Comparison of ENCODE assay signal across 8 mouse cellular contexts in genomic region chr2:80443962-80444361, GRCm38 (mm10). TPM values are rescaled to one million over a fixed set of nuclear protein-coding genes. Genes with fewer than 3 reads are reported as not detected.
DNase-seq lines count a peak whose midpoint lies in the region; ATAC-seq and TF ChIP-seq lines count a peak whose summit lies in the region.

No protein-coding gene starts in this region.

- TF ChIP-seq CTCF in midbrain, postnatal 0 days (IDR thresholded peaks at IDR 0.05) = peak; percentile 52
- peak; percentile 29; the same call in 1 of the 2 replicates for TF ChIP-seq CTCF in brain, embryonic 14.5 days (IDR thresholded peaks at IDR 0.05; ENCODE audit: borderline replicate concordance, extremely low read depth, insufficient read depth, insufficient read length)

- 96% methylated on average over 2 of the region's 2 CpGs for WGBS in midbrain, postnatal 0 days
- WGBS in midbrain, embryonic 11.5 days = 91% methylated on average over 2 of the region's 2 CpGs
- WGBS in neural tube, embryonic 13.5 days = 89% methylated on average over 2 of the region's 2 CpGs
- WGBS in midbrain, embryonic 13.5 days = 95% methylated on average over 2 of the region's 2 CpGs

- no peaks in the 10 kb centered on the region for H3K9me3 ChIP-seq in midbrain, postnatal 0 days (ENCODE audit: low read length)
- peaks cover 3% of the 10 kb centered on the region; the same call in 1 of the 2 replicates for H3K9me3 ChIP-seq in midbrain, embryonic 11.5 days (ENCODE audit: control insufficient read depth, low read length)
- H3K9me3 ChIP-seq in neural tube, embryonic 13.5 days = no peaks in the 10 kb centered on the region
- H3K9me3 ChIP-seq in midbrain, embryonic 13.5 days = peaks cover 4% of the 10 kb centered on the region; the same call in 1 of the 2 replicates

- no peak overlapping the region for H3K9ac ChIP-seq in midbrain, postnatal 0 days (replicated peaks; ENCODE audit: low read length, poor library complexity, severe bottlenecking)
- H3K9ac ChIP-seq in midbrain, embryonic 11.5 days (ENCODE audit: low read length) = no peak overlapping the region
- H3K9ac ChIP-seq in neural tube, embryonic 13.5 days = no peak overlapping the region
- no peak overlapping the region for H3K9ac ChIP-seq in midbrain, embryonic 13.5 days (replicated peaks)

- no peak overlapping the region for H3K4me2 ChIP-seq in midbrain, postnatal 0 days (ENCODE audit: low read depth, low read length, poor library complexity, severe bottlenecking)
- no peak overlapping the region for H3K4me2 ChIP-seq in midbrain, embryonic 11.5 days
- H3K4me2 ChIP-seq in neural tube, embryonic 13.5 days = peak overlapping the region; percentile 96; the same call in 1 of the 2 replicates
- H3K4me2 ChIP-seq in midbrain, embryonic 13.5 days (replicated peaks) = no peak overlapping the region

- intact Hi-C loops in heart, postnatal 36 days (cut with DNase I) = loop anchor here (10.0 kb wide), 1 partner anchor 59 kb away; no protein-coding TSS in a partner anchor

- no peak for ATAC-seq in midbrain, postnatal 0 days (ENCODE audit: low FRiP score)
- ATAC-seq in midbrain, embryonic 11.5 days (ENCODE audit: low FRiP score) = no peak
- no peak for ATAC-seq in neural tube, embryonic 13.5 days (ENCODE audit: low read depth)
- no peak for ATAC-seq in midbrain, embryonic 13.5 days

- H3K27me3 ChIP-seq in midbrain, postnatal 0 days (ENCODE audit: insufficient read depth, low read length) = peaks cover 15% of the 10 kb centered on the region
- H3K27me3 ChIP-seq in midbrain, embryonic 11.5 days (ENCODE audit: control insufficient read depth, insufficient read depth, low read length) = no peaks in the 10 kb centered on the region; the same call in 1 of the 2 replicates
- H3K27me3 ChIP-seq in neural tube, embryonic 13.5 days = 0 out of 2 replicates have a peak, but pooled peaks cover 8% of the 10 kb centered on the region
- H3K27me3 ChIP-seq in midbrain, embryonic 13.5 days = peaks cover 21% of the 10 kb centered on the region

- no peak overlapping the region for H3K4me3 ChIP-seq in midbrain, postnatal 0 days (ENCODE audit: low read depth, low read length)
- no peak overlapping the region for H3K4me3 ChIP-seq in midbrain, embryonic 11.5 days (ENCODE audit: low read depth, low read length)
- H3K4me3 ChIP-seq in neural tube, embryonic 13.5 days = peak overlapping the region; percentile 68; the same call in 1 of the 2 replicates
- no peak overlapping the region for H3K4me3 ChIP-seq in midbrain, embryonic 13.5 days (replicated peaks)

- TF ChIP-seq POLR2A in brain, embryonic 14.5 days (IDR thresholded peaks at IDR 0.05; ENCODE audit: borderline replicate concordance, extremely low read depth, insufficient read depth, insufficient read length, poor library complexity, severe bottlenecking) = no peak

- DNase-seq in heart, postnatal 4 days = peak; percentile 14
- DNase-seq in heart, postnatal 36 days = no peak
- DNase-seq in midbrain, postnatal 0 days (ENCODE audit: low spot score) = no peak
- DNase-seq in midbrain, embryonic 11.5 days (ENCODE audit: low spot score, missing footprints) = no peak
- no peak for DNase-seq in brain, embryonic 14.5 days (ENCODE audit: low read depth)
- no peak for DNase-seq in ovary, adult 18-20 months (ENCODE audit: low spot score)

- H3K4me1 ChIP-seq in midbrain, postnatal 0 days (ENCODE audit: insufficient read depth, low read length) = no peaks in the 10 kb centered on the region
- peaks cover 6% of the 10 kb centered on the region; the same call in 1 of the 2 replicates for H3K4me1 ChIP-seq in midbrain, embryonic 11.5 days (ENCODE audit: control insufficient read depth, insufficient read depth, low read length)
- peaks cover 26% of the 10 kb centered on the region for H3K4me1 ChIP-seq in neural tube, embryonic 13.5 days (replicated peaks)
- peaks cover 18% of the 10 kb centered on the region for H3K4me1 ChIP-seq in midbrain, embryonic 13.5 days (replicated peaks)

- no peaks in the 10 kb centered on the region for H3K36me3 ChIP-seq in midbrain, postnatal 0 days (ENCODE audit: insufficient read depth, low read length)
- H3K36me3 ChIP-seq in midbrain, embryonic 11.5 days (ENCODE audit: control insufficient read depth, insufficient read depth, low read length) = no peaks in the 10 kb centered on the region
- H3K36me3 ChIP-seq in neural tube, embryonic 13.5 days = no peaks in the 10 kb centered on the region
- H3K36me3 ChIP-seq in midbrain, embryonic 13.5 days = no peaks in the 10 kb centered on the region

- no peak overlapping the region for H3K27ac ChIP-seq in midbrain, postnatal 0 days (ENCODE audit: low read depth, low read length)
- H3K27ac ChIP-seq in midbrain, embryonic 11.5 days (ENCODE audit: low read depth, low read length) = no peak overlapping the region
- no peak overlapping the region for H3K27ac ChIP-seq in neural tube, embryonic 13.5 days (replicated peaks)
- H3K27ac ChIP-seq in midbrain, embryonic 13.5 days = no peak overlapping the region

RNA-seq across cellular contexts. Expression of gene Frzb, which starts 3.5 kb away (rescaled TPM):
- total RNA-seq in heart, postnatal 4 days (2021) = 1 to 10 TPM; 7.6 to 8.5 TPM
- total RNA-seq in heart, postnatal 36 days (2021) = 1 to 10 TPM; 5.3 to 5.9 TPM
- total RNA-seq in midbrain, postnatal 0 days (2014; rRNA removed) = 2.5 and 2.6 TPM in 2 replicates
- polyA plus RNA-seq in midbrain, postnatal 0 days (2015; fragmentation: Nextera tagmentation; extraction: Ambion mirVana) = 1.3 and 2.4 TPM in 2 replicates
- polyA plus RNA-seq in midbrain, embryonic 11.5 days (2014; fragmentation: Nextera tagmentation; extraction: Ambion mirVana) = 10.6 and 11.4 TPM in 2 replicates
- polyA plus RNA-seq in brain, embryonic 14.5 days (2012; rRNA removed) = 2.3 and 5.1 TPM in 2 replicates
- polyA plus RNA-seq in neural tube, embryonic 13.5 days (2015; fragmentation: Nextera tagmentation; extraction: Ambion mirVana) = 25.6 and 26.0 TPM in 2 replicates
- polyA plus RNA-seq in midbrain, embryonic 13.5 days (2015; fragmentation: Nextera tagmentation; extraction: Ambion mirVana) = 3.2 and 3.5 TPM in 2 replicates
